Mouse (Mus musculus) megakaryocyte, embryonic 14.5 days (primary cell): Measurements from ENCODE around the gene Trip10. TPM values are rescaled to one million over a fixed set of nuclear protein-coding genes. Genes with fewer than 3 reads are reported as not detected.

Experiments
- H3K27me3 ChIP-seq: replicated peaks from 2 replicates; pipeline ENCODE3; 2012; ENCODE audit warnings: inconsistent platforms
- H3K36me3 ChIP-seq: replicated peaks from 2 replicates; pipeline ENCODE3; 2012; ENCODE audit warnings: low read length, inconsistent platforms, mixed read lengths
- H3K4me1 ChIP-seq: 2 replicates; pipeline ENCODE4 v1.6.1; 2012; ENCODE audit warnings: inconsistent platforms
- H3K4me3 ChIP-seq: replicated peaks from 2 replicates; pipeline ENCODE3; 2012; ENCODE audit warnings: moderate library complexity, mild to moderate bottlenecking, inconsistent platforms
- H3K9me3 ChIP-seq: 2 replicates; pipeline ENCODE4 v1.6.1; 2012; ENCODE audit warnings: inconsistent platforms
- FLI1 ChIP-seq: IDR thresholded peaks from 2 replicates; pipeline ENCODE4 v1.6.1; 2012; ENCODE audit warnings: low read length, inconsistent platforms, mixed read lengths
- GATA1 ChIP-seq: IDR thresholded peaks from 3 replicates; pipeline ENCODE4 v1.6.1; 2012; ENCODE audit warnings: mixed read lengths, low read length, inconsistent platforms, borderline replicate concordance
- polyA plus RNA-seq: library from polyadenylated mRNA; stranded (reverse); fragments of >175 nt; gene quantifications from 2 replicates; pipeline ENCODE4 v1.2.3, GENCODE M21; 2012; ENCODE audit warnings: low replicate concordance; ENCODE audit not compliant: insufficient read depth

The Trip10 gene
- polyA plus RNA-seq, 1 experiment = 45.7 TPM

DNA sequence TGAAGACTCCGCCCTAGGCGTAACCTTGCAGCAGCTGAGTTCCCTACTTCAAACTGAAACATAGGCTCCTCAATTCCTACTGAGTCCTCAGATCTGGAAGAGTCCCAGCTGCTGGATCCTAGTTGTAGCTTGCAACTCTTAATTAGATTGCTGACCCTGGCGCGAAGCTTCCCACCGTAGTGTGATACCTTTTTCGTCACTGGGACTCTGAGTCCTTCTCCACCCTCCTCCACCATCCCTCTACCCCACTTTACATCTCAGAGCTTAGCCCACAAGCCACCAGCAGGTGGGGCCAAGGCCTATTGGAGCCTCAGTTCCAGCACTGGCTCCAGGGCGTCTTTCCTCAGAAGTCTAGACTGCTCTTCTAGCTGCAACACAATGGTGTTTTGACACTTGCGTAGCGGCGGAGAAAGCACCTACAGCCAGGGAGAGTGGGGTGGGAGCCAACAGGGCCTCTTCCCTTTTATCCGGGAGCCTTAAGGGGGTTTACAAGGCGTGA, 1.0 kb upstream of the Trip10 start, which contains the start of gene Gpr108:
TSS of gene Gpr108 (minus strand) at position 246 of the 499 bp plus-strand sequence.
- H3K36me3 ChIP-seq = peaks cover 46% of the 10 kb centered on the region
- no peaks in the 10 kb centered on the region for H3K9me3 ChIP-seq
- H3K4me1 ChIP-seq = peaks cover 73% of the 10 kb centered on the region
- peak within 1 kb of the TSS; percentile 100 for H3K4me3 ChIP-seq
- H3K27me3 ChIP-seq = no peaks in the 10 kb centered on the region
- TF ChIP-seq GATA1 (no peak), FLI1 (no peak)

DNA sequence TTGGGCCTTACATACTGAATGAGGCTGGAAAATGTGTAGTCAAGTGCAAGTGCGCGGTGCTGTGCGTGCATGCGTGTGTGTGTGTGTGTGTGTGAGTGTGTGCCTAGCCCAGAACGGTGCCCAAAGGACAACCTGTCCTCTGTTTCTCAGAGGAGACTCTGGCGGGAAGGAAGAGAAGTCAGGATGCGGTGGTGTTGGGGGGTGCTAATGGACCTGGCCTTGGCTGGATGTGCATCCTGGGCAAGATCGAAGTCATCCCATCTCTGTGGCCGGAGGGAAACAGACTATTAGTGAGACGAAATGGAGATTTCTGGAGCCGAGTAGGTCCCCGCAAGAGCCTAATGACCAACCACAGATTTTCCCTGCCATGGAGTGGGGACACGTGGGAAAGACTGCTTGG, 484 bp upstream of the Trip10 start:
- H3K9me3 ChIP-seq = no peaks in the 10 kb centered on the region
- H3K36me3 ChIP-seq = peaks cover 46% of the 10 kb centered on the region
- TF ChIP-seq FLI1 = no peak
- no peak for TF ChIP-seq GATA1
- no peaks in the 10 kb centered on the region for H3K27me3 ChIP-seq
- H3K4me1 ChIP-seq = peaks cover 70% of the 10 kb centered on the region
- H3K4me3 ChIP-seq = peak overlapping the region; percentile 100

DNA sequence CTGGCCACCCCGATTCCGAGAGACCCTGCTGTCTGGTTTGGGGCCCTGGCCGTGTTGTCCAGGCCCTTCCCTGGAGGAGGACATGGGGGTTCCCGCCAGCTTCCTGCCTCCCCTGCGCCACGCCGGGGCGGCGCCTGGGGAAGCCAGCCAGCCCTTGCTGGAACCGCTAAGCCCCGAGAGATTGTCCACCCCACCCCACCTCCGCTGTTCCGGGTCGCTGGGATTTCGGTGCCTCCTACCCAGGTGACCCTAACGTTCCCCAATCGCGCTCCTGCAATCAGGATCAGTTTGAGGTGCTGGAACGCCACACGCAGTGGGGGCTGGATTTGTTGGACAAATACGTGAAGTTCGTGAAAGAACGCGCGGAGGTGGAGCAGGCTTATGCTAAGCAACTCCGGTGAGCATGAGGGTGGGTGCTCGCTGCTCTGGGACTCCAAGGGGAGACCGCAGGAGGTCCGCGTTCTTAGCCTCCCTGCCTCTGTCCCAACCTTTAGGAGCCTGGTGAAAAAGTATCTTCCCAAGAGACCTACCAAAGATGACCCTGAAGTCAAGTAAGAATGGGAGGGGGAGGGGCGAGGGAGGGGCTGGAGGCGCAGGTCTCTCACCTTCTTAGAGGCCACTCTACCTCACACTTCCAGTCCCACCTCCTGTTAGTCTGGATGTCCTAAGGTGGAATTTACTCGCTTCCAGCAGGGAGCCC, 1.4 kb downstream of the Trip10 start:
- peak overlapping the region; percentile 100 for H3K4me3 ChIP-seq
- TF ChIP-seq FLI1 (no peak), GATA1 (no peak)
- peaks cover 46% of the 10 kb centered on the region for H3K36me3 ChIP-seq

DNA sequence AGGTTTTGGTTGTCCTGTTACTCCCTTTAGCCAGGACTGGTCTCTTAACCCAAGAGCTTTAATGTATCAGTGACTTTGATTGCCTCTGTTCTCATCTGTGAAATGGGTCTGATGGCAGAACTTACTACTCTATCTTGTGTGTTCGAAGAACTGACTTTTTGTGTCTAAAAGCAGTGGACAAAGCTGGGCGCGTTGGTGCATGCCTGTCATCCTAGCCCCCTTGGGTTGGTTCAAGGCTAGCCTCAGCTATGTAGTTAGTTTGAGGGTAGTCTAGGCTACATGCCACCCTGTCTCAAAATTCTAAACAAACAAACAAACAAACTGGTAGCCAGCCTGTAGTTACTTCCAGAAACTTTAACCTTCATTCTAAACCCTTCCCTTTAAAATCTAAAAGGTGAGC, 2.2 kb downstream of the Trip10 start:
- Histone ChIP-seq H3K27me3 (no peaks in the 10 kb centered on the region), H3K4me3 (peak overlapping the region; percentile 59), H3K36me3 (peaks cover 49% of the 10 kb centered on the region), H3K9me3 (no peaks in the 10 kb centered on the region), H3K4me1 (peaks cover 47% of the 10 kb centered on the region)
- TF ChIP-seq FLI1 (no peak), GATA1 (no peak)

More for the DNA sequence above, 1.4 kb downstream of the Trip10 start:
- Histone ChIP-seq H3K9me3 (no peaks in the 10 kb centered on the region), H3K4me1 (peaks cover 55% of the 10 kb centered on the region), H3K27me3 (no peaks in the 10 kb centered on the region)

DNA sequence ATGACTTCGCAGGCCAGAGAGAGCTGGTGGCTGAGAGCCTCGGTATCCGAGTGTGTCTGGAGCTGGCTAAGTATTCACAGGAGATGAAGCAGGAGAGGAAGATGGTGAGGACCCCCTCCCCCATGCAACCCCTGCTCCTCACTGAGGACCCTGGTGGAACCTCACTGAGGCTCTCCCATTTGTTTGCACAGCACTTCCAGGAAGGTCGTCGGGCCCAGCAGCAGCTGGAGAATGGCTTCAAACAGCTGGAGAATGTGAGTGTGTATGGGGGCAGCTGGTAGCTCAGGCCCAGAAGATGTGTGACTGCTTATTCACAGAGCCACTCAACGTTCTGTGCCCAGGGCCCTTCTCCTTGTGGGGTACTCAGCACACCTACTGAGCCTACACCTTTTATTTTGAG, 4.1 kb downstream of the Trip10 start:
- no peak for TF ChIP-seq GATA1
- TF ChIP-seq FLI1 = no peak

DNA sequence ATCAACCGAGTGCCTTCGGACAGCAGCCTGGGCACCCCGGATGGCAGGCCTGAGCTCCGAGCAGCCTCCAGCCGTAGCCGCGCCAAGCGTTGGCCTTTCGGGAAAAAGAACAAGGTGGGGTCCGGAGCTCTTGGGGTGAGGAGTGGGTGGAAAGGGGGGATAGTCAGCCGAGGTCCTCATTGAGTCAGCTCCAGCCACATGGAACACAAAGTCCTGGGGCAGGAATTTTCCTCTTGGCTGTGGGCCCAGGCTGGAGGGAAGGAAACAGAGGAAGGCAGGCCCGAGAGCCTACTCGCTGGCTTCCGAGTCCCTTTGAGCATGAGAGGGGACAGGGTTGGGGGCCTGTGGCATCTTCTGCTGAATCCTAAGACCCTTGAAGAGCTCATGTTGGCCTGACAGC, 6.1 kb downstream of the Trip10 start:
- no peak overlapping the region for H3K4me3 ChIP-seq
- peaks cover 87% of the 10 kb centered on the region for H3K36me3 ChIP-seq

More for the DNA sequence above, 4.1 kb downstream of the Trip10 start:
- H3K4me3 ChIP-seq = no peak overlapping the region
- H3K27me3 ChIP-seq = no peaks in the 10 kb centered on the region
- H3K9me3 ChIP-seq = no peaks in the 10 kb centered on the region
- peaks cover 41% of the 10 kb centered on the region for H3K4me1 ChIP-seq
- H3K36me3 ChIP-seq = peaks cover 66% of the 10 kb centered on the region

DNA sequence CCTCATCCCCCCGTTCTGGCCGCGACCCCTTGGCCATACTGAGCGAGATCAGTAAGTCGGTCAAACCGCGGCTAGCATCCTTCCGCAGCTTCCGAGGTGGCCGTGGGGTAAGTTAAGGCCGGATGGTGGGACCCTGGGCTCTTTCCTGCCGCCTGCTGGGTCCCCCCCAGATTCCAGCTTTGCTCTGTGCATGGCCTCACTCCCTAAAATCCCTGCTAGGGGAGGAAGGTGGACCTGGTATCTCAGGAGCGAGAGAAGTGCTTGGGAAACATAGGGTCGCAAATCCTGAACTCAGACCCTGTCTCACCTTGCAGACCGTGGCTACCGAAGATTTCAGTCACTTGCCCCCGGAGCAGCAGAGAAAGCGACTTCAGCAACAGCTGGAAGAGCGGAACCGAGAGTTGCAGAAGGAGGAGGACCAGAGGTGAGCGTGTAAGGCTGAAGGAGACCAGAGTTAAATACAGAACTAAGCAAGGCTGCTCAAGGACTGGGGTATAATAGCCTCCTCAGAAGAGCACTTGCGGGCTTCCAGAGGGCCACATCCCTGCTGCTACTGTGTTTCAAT, 7.7 kb downstream of the Trip10 start:
- no peaks in the 10 kb centered on the region for H3K9me3 ChIP-seq
- no peak for TF ChIP-seq GATA1
- no peak for TF ChIP-seq FLI1
- H3K4me1 ChIP-seq = peaks cover 25% of the 10 kb centered on the region
- H3K4me3 ChIP-seq = no peak overlapping the region
- no peaks in the 10 kb centered on the region for H3K27me3 ChIP-seq
- H3K36me3 ChIP-seq = peaks cover 99% of the 10 kb centered on the region

More for the DNA sequence above, 6.1 kb downstream of the Trip10 start:
- no peak for TF ChIP-seq FLI1
- no peak for TF ChIP-seq GATA1
- Histone ChIP-seq H3K9me3 (no peaks in the 10 kb centered on the region), H3K4me1 (peaks cover 27% of the 10 kb centered on the region), H3K27me3 (no peaks in the 10 kb centered on the region)

DNA sequence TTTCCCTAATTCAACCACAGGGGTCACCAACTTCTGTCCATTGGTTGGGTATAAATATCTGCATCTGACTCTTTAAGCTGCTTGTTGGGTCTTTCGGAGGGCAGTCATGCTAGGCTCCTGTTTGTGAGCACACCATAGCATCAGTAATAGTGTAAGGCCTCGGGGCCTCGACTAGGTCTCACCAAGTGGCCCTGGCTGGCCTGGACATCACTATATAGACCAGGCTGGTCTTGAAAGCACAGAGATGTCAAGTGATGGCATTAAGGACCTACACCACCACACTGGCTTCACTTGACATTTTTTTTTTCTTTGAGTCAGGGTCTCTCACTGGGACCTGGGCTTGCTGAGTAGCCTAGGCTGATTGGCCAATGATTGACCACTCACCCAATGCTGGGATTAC, 8.9 kb downstream of the Trip10 start:
- peaks cover 99% of the 10 kb centered on the region for H3K36me3 ChIP-seq

DNA sequence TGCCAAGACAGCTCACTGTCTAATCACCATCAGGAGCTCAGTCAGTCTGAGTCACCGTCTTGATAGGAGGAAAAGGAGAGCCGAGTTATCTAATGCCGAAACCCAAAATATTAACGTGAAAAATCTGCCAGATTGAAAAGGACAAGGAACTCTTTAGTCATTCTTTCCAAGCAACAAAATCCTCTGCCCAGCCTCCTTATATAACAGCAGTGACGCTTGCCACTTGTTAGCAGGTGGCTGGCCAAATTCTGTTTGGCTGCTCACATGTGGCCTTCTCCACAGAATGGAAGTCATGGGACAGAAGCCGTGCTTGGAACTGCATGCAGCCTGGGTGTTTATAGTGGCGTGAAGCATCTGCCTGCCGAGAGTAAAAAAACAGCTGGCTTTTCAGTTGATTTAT, 10.5 kb downstream of the Trip10 start:
- no peak overlapping the region for H3K4me3 ChIP-seq
- TF ChIP-seq FLI1 = no peak
- TF ChIP-seq GATA1 = no peak
- H3K36me3 ChIP-seq = peaks cover 95% of the 10 kb centered on the region
- no peaks in the 10 kb centered on the region for H3K27me3 ChIP-seq
- H3K9me3 ChIP-seq = no peaks in the 10 kb centered on the region
- H3K4me1 ChIP-seq = peaks cover 37% of the 10 kb centered on the region

More for the DNA sequence above, 8.9 kb downstream of the Trip10 start:
- TF ChIP-seq GATA1 = no peak
- no peak for TF ChIP-seq FLI1
- Histone ChIP-seq H3K4me3 (no peak overlapping the region), H3K4me1 (peaks cover 22% of the 10 kb centered on the region), H3K27me3 (no peaks in the 10 kb centered on the region), H3K9me3 (no peaks in the 10 kb centered on the region)

DNA sequence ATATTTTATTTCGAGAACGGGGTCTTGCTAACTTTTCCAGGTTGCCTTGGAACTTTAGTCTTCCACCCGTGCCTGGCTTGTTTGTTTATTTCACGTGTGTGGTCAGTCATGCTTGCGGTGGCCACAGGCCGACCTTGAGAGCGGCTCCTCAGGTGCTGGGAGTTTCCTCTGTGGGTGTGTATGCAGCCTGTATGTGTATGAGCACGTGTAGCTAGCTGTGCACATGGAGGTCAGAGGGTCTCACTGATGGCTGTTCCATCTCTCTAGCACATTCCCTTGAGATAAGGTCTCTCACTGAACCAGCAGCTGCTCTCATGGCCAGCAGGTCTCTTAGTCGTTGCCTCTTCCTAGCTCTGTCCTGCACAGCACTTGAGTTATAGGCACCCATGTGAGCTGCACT, 11.1 kb downstream of the Trip10 start:
- no peak overlapping the region for H3K4me3 ChIP-seq
- no peaks in the 10 kb centered on the region for H3K27me3 ChIP-seq
- no peak for TF ChIP-seq FLI1
- no peak for TF ChIP-seq GATA1
- peaks cover 43% of the 10 kb centered on the region for H3K4me1 ChIP-seq
- H3K9me3 ChIP-seq = no peaks in the 10 kb centered on the region
- H3K36me3 ChIP-seq = peaks cover 89% of the 10 kb centered on the region
